Mouse (Mus musculus) NIH3T3 (cell line): ENCODE measurements around the gene Ciita.

Experiments
- DNase-seq: peaks from one replicate; pipeline ENCODE4 v3.0.0-alpha.2; 2012; ENCODE audit warnings: low read depth

Gene Ciita

GRCm38 (mm10) chr16:10518030-10518429, 38.2 kb downstream of the Ciita start:
- DNase-seq: no peak

GRCm38 (mm10) chr16:10520908-10521614, 41.2 kb downstream of the Ciita start:
- peak; percentile 94 for DNase-seq

GRCm38 (mm10) chr16:10522811-10523210, 43.0 kb downstream of the Ciita start:
- DNase-seq: peak; percentile 89

- DNase-seq: no peak
Measured at GRCm38 (mm10) chr16:10523650-10524049, 43.8 kb downstream of the Ciita start.

- DNase-seq: no peak
Measured at GRCm38 (mm10) chr16:10524866-10525609, 45.2 kb downstream of the Ciita start.

- no peak for DNase-seq
Measured at GRCm38 (mm10) chr16:10525610-10525980, 45.7 kb downstream of the Ciita start.

- no peak for DNase-seq
Measured at GRCm38 (mm10) chr16:10527046-10527644, 47.3 kb downstream of the Ciita start.

GRCm38 (mm10) chr16:10528382-10528781, 48.5 kb downstream of the Ciita start:
- no peak for DNase-seq

- DNase-seq: no peak
Measured at GRCm38 (mm10) chr16:10530179-10530578, 50.3 kb downstream of the Ciita start.

GRCm38 (mm10) chr16:10533781-10534180, 53.9 kb downstream of the Ciita start:
- DNase-seq: no peak

- DNase-seq: no peak
Measured at GRCm38 (mm10) chr16:10534567-10534966, 54.7 kb downstream of the Ciita start.

GRCm38 (mm10) chr16:10536323-10536722, 56.5 kb downstream of the Ciita start:
- DNase-seq: no peak

- DNase-seq: no peak
Measured at GRCm38 (mm10) chr16:10536961-10537360, 57.1 kb downstream of the Ciita start.

GRCm38 (mm10) chr16:10540763-10541597, 61.1 kb downstream of the Ciita start:
- DNase-seq: no peak

- DNase-seq: peak; percentile 63
Measured at GRCm38 (mm10) chr16:10541598-10541930, 61.7 kb downstream of the Ciita start.

GRCm38 (mm10) chr16:10542266-10542665, 62.4 kb downstream of the Ciita start:
- peak; percentile 39 for DNase-seq

- DNase-seq: peak; percentile 98
Measured at GRCm38 (mm10) chr16:10542698-10543365, 63.0 kb downstream of the Ciita start, which contains the start of gene Dexi. Dexi (minus strand) TSS chr16:10543054.

- DNase-seq: peak; percentile 97
Measured at GRCm38 (mm10) chr16:10544995-10545622, 65.2 kb downstream of the Ciita start, which contains the start of gene Clec16a. Clec16a (plus strand) TSS chr16:10545339.

GRCm38 (mm10) chr16:10546865-10547264, 67.0 kb downstream of the Ciita start:
- DNase-seq: no peak

- DNase-seq: no peak
Measured at GRCm38 (mm10) chr16:10548938-10549337, 69.1 kb downstream of the Ciita start.

GRCm38 (mm10) chr16:10549600-10549999, 69.7 kb downstream of the Ciita start:
- no peak for DNase-seq
